Mouse (Mus musculus) liver, postnatal 0 days (tissue): Measurements from ENCODE around the gene Slc44a5.

Experiments
- CTCF ChIP-seq: sonication (generic); IDR thresholded peaks from 2 replicates; pipeline ENCODE4 v1.5.1; 2016; ENCODE audit warnings: antibody characterized with exemption, low read depth
- EP300 ChIP-seq: IDR thresholded peaks from 2 replicates; pipeline ENCODE4 v1.6.1; 2016; ENCODE audit warnings: antibody characterized with exemption, low read depth, mild to moderate bottlenecking

- TF ChIP-seq CTCF (no peak), EP300 (no peak)
Measured at GRCm38 (mm10) chr3:154288429-154289069, 315.3 kb downstream of the Slc44a5 start.
